Mouse (Mus musculus) megakaryocyte-erythroid progenitor cell, adult 5-6 weeks (primary cell): ENCODE results near the gene Lekr1. TPM values are rescaled to one million over a fixed set of nuclear protein-coding genes. Genes with fewer than 3 reads are reported as not detected.

Experiments
- ATAC-seq: replicated peaks from 2 replicates; pipeline ENCODE4 v1.8.0; 2016; ENCODE audit warnings: mild to moderate bottlenecking, inconsistent platforms; ENCODE audit not compliant: severe bottlenecking, poor library complexity, low FRiP score, low TSS enrichment
- total RNA-seq, 2 experiments: library from RNA; stranded (forward) in 1 of 2; stranded (reverse) in 1 of 2; fragments of 200-1000, 215-1000 nt in 1 of 2; fragments of >200 nt in 1 of 2; fragmentation: Nextera tagmentation in 1 of 2; gene quantifications; 2 replicates each; pipeline ENCODE4 v1.2.3; 2014 to 2017

The Lekr1 gene
- total RNA-seq, 2 experiments from 2014 or later: 3.3 TPM; not detected in 1

DNA sequence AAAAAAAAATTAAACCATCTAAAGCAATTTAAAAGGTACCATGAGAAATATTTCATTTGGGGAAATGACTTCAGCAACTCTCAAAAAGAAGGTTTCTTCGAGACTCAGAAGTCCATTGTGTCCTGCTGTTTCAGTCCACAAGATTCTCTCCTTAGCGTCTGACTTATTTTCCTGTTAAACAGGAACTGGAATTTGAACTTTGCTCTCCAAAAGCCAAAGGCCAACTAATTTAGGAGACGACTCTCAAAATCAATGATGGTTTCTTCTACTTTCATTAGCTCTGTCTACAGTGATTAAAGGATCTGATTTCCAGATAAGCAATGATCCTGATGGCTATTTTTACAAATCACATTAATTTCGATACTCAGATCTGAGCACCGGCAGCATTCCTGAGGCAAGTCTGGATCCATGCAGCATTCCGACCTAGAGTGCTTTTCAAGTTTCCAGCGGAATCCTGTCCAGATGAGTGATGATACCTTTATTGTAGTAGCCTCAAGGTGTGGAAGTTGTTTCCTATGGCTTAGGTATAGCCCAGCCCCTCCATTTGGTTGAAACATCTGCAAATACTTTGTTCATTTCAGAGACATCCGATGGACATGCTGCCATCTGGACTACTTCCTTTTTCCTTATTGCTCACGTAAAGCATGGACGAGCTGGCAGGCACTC is 11.4 kb upstream of the Lekr1 start:
- no peak for ATAC-seq

DNA sequence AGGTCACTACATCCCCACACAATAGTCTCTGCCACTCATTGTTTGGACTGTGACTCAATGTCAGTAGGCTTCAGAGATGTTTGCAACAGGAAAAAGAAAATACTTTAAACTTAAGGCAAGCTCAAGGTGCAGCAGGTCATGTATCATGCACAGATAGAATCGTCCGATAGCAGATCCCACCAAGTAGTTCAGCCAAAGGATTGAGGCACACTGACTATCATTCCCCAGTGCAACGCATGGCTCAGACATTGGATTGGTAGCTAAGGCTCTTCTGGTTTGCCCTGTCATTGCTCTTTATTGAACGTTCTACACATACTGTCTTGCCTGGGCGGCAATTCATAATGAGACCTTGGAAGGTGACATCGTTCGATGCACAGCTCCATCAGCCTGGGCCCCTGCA is 9.6 kb upstream of the Lekr1 start:
- ATAC-seq: no peak

DNA sequence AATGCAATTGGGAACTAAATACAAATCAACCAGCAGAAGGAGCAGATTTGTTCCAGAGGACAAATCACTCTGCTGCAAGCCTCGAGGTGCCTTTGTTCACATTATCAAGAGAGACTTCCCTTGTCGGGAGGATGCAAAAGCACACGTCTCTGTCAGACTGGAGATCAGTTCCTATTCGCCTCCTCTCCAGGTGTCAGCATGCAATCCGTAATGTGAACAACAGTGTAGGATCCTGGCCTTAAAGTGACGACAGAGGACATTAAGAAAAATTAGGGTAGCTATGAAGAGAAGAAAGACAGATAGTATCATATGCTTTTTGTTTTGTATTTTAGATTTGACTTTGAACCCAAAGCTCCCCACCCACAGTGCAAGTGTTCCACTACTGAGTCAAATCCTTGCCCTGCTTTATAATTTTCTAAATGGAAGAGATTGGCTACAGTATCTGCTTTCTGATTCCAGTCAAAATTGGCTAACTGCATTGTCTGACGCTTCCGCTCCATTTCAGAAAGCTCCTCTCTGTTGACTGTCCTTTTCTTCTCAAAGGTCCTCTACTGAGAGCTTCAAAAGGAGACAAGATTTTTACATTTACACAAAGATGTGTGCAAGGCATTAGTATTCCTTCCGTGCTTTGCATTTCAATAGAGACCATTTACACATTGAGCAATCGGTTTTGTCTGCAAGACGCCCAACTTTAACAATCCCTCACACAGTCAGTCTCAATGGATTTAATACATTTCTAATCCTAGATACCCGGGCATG is 8.9 kb upstream of the Lekr1 start:
- ATAC-seq: no peak

DNA sequence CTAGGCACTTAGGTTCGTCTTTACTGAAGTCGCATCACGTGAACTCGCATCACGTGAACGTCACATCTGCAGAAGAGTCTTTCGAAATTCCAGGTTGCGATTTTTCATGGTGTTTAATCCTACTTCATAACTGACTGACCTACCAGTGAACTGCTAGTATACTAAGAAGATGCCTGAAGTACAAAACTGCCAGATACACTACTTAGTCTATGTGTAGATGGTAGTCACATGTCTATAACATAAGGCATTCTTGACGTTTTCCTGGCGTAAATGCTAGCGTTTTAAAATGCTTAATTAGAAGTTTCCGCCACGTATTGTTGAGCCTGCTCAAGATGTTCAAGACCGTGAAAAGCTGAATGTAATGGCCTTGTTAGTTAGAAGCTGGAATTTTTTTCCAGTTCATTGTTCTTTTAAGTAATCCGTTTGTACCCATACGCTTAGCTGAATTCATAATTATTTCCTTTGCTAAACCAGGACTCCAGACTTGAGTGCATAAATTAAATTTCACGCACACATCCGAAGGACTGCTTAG is 7.9 kb upstream of the Lekr1 start:
- ATAC-seq: no peak

DNA sequence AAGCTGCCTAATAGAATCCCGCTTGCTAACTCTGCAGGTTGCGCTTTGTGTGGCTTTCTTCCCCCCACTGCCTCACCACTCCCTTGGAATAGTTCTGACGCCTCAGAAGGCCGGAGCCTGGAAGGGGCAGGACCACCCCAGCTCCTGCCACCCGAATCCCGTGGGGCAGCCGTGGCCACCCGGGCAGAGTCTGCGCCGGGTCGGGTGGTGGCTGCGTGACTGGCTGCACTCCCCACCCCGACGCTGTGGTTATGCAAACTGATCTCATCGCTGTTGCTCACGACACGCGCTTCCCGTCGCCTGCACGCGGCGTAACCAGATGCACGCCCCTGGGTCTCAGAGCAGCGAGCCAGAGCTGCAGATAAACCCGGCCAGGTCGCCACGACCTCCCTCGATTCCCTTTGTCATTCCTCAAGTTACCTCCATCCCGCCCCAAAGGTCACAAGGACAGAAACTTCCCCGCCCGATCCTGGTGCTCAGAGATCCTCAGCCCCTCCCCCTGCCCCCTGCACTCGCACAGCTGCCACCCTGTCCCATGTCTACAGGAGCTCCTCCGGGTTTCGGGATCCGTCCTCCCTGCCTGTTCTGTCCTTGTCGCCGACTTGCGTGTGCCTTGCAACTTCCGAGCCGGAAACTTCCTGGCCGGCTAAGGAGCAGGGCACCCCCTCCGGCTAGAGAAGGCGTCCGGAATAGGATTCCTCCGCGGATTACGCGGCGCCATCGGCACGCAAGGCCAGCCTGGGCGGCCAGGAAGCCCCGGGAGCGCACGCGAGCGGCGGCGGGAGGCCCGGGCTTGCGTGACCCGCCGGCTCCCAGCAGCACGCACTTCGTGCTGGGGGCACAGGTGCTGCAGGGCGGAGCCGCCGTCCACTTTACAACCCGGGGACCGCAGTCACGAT is 7.1 kb upstream of the Lekr1 start:
- peak; percentile 94 for ATAC-seq

DNA sequence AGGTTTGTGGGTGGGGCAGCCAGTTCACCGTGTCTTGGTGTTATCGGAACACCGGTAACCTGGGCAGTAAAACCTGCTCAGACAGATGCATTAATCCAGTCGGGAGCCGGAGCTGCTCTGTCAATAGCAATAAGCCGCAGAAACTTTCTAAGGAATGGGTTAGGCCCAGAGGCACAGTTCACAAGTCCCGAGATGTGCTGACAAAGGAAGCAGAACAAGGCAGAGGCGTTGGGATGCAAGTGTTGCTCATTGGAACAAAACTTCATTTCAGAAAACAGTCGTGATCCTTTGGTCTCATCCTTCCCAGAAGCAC is 6.5 kb upstream of the Lekr1 start:
- ATAC-seq: 0 out of 2 replicates have a peak, but pooled peaks have one; percentile 9

DNA sequence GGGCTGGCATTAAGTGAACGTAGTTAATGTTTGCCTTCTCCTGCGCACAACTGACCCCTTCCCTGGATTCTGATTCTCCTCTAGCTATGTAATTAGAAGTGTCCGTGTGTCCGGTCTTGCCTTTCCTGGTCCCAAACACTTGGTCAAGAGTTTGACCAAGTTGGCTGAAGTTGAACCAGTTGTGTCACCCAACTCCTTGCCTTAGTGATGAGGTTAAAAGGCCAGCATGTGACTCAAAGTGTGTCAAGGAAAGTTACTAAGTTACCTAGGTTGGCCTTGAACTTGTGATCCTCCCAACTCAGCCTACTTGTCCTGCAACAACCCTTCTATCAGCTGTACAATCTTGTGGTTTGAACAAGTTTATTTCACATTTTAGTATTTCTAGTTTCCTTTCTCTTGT is 5.7 kb upstream of the Lekr1 start:
- ATAC-seq: no peak

DNA sequence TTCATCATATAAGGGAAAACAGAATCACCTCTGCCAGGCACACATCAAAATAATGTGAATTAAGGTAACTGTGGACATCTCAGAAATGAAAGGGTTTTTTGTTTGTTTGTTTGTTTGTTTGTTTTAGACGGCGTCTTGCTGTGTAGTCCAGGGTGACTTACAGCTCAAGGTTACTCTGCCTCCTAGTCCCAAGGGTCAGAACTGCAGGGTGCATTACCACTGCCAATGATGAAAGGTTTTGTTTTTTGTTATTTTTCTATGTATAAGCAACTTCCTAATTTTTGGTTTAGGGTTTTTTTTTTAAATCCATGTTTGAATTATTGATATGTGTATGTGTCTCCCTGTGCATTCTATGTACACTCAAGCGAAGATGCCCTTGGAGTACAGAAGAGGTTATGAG is 4.3 kb upstream of the Lekr1 start:
- no peak for ATAC-seq

DNA sequence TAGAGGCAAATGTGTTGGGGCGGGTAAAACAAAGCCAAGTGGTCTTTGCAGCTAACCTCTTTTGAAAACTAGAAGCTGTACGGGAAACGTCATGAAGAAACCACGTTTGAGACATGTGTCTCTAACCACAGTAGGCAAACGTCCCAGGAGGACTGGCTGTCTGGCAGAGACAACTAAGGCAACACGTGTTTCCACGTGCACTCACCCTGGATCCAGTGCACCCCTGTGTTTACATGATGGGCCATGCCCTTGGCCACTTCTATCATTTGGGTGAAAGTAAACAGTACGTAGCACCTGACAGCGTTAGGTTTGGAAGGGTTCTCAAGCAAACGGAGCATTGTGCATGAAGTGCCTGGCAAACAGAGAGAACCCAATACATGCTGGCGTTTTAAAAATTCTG is 2.9 kb upstream of the Lekr1 start:
- no peak for ATAC-seq

DNA sequence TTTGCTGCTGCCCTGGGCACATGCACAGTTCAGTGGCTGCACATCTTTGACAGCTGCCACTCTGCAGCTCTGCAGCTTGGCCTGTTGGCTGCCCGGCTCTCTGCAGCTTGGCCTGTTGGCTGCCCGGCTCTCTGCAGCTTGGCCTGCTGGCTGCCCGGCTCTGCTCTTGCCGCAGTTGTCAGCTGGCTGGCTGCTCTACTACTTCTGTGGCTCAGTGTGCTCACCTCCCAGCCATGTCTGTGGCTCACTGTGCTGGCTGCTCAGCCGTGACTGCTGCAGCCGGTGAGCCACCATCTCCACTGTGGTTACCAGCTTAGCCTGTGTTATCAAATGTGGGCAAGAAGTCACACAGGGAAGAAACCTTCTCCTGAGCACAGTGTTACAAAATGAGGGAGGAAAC is 4.2 kb downstream of the Lekr1 start:
- 0 out of 2 replicates have a peak, but pooled peaks have one; percentile 18 for ATAC-seq

DNA sequence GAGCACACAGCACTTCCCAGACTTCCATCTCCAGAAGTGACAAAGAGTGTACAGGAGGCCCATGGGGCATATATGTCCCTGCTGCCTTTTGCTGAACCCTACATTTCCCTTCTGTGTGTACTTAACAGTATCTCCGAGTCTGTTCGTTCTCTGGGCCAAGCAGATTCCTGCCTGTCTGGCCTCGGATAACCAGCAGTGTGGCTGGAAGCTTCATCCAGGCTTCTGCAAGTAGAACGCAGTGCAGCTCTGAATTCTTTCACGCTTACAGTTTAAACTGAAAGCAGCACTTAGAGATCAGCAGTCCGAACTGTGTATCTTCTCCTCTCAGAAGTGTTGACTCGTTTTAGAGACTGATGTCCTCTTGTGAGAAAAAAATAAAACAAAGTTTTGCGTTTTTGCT is 7.7 kb downstream of the Lekr1 start:
- no peak for ATAC-seq

DNA sequence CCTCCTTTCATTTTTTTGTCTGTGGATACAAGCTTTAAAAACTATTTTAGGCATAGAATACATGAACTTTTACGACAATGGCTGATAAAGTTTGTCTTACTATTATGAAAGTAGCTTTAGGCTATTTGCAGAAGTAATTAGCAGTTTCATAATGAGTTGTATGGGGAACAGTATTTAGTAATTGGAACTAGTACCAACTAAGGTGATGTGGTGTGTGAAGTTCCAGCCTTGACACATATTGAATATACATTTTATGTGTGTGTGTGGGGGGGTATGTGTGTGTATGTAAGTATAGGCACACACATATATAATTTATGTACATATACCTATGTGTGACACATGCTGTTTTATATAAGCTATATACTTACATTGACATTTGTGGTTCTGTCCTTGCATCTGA is 14.6 kb downstream of the Lekr1 start:
- ATAC-seq: no peak

DNA sequence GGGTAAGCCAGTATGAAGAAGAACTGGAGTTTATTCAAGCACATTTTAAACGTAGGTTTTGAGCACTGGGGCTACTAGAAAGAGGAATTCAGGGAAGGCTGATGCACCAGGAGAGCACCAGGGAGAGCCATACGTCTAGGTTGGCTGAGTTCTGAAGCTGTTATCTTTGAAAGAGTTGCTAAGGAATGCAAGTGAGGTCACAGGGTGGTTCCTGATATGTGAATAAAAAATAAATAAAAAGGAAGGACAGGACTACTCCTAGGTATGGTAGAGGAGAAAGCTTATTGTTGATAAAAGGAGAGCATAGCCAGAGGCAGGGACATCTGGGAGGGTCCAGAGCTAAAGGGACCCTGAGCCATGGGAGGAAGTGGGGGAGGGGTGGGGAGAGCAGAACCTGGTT is 23.7 kb downstream of the Lekr1 start:
- ATAC-seq: no peak

DNA sequence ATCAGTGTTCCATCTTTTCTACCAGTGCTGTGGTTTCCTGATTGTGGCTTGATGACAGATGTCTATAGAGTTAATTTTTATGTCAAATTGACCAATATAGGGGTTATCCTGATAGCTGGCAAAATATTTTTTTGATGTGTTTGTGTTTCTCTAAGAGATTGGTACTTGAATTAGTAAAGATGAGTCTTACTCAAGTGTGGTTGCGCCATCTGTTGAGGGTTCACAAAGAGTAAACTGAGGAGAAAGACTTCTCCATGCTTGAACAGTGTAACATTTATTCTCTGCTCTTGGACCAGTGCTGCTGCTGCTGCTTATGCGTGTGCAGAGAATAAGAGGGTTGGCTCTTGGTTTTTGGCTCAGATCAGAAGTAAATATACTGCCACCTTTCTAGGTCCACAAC is 24.8 kb downstream of the Lekr1 start:
- no peak for ATAC-seq

DNA sequence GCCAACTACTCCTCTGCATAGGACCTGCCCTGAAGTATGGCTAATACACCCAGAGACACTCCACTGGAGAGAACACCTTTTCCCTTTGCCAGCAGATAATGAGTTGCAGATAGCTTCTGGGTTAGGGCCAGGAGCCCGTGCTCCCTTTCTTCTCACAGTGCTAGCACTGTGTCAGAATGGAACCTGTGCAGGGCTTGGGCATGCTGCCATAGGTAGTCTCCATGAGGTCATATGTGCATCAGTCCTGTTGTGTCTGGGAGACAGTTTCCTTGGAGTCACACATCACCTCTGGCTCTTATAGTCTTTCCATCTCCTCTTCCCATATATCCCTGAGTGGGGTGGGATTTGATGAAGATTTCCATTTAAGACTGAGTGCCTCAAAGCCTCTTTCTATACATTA is 33.7 kb downstream of the Lekr1 start:
- no peak for ATAC-seq

DNA sequence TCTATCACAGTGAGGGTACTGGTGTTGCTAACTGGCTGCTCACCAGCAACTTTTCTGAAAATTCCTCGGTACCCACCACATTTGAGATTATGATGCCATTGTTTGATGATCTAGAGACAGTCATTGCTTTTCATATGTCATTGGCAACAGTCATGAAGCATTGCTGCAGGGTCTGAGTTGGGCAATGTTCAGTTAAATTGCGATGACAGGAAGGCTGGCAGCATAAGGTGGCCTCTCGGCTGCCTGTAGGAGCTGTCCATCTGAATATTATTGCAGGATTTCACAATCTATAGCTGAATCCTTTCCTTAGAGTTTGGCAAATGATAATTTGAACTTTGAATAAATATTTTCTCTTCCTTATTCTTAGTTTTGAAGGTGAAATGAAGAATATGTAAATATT is 48.3 kb downstream of the Lekr1 start:
- ATAC-seq: no peak

DNA sequence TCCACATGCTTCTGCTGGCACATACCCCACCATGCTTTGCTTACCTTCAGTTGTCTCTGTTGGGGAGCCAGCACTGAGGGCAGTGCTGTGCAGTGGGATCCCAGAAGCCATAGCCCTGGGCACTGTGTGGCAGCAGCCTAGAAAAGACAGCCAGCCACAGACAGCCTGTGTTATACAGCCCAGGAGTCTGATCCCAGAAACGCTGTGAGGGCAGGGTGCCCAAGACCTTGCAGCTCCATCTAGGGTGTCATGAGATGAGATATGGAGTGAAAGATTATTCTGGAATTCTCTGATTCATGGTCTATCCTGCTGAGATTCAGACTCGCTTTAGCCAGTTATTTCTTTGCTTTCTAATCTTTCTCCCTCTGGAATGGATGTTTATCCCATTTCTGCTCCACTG is 51.4 kb downstream of the Lekr1 start:
- no peak for ATAC-seq

DNA sequence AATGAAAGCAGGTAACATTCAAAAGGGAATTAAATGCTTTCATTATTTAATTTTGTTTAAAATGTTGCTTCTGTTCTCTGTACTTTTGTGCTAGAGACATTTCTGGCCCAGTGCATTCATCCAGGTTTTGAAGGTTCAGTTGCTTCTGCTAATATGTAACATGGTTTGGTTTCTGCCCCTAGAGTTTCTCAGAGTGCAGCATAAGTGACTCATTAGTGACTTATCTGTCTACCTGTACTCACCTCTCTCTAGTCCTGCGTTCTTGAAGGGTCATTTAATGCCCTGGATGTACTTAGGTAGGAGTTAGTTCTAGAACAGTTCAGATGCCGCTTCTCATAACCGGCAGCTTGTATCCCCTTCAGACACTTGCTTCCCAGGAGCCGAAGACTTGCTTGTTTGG is 56.9 kb downstream of the Lekr1 start:
- no peak for ATAC-seq

DNA sequence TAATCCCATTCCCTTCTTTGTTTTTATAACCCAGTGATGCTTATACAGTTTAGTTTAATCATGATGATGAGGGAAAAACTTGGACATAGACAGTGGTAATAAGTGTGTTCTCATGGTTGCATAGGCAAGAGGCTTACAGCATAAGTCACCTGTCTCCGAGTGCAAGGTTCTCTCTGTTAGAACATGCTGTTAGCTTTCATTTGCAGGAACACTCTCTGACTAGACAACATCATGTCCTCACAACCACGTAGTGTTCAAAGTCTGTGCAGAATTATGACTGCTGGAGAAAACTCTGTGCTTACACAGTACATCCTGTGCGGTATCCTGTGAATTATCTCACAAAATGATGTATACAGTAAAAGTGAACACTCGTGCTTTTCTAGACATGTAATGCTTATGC is 57.6 kb downstream of the Lekr1 start:
- ATAC-seq: no peak

DNA sequence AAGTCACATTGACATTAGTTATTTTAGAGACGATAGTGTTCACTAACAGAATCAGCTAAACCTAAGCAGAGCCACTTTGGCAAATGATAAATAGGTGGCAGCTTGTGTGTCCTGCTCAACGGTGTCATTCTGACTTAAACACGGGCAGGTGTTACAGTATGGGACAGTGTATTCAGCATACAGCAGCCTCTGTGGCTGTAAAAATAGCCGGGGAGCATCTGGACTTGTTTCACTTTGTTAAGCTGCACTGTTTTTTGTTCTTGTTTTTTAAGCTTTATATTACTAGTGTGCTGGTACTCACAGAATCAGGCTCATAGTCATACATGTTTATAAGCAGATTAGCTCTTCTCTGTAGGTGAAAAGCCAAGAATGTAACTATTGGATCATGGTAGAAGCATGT is 71.8 kb downstream of the Lekr1 start:
- no peak for ATAC-seq
